Mouse (Mus musculus) cerebellum, postnatal 10 days (tissue): Measurements from ENCODE around the gene Cct8l1.
A peak's percentile ranks its signal among the peaks of the same experiment; 100 is the strongest.

ENCODE experiments used
- DNase-seq, 2 experiments: peaks; one replicate each; pipeline ENCODE4 v3.0.0; 2021; ENCODE audit warnings: mixed read lengths in 2 of 2

The Cct8l1 gene

GRCm38 (mm10) chr5:25515767-25516166 lies at the start of gene Cct8l1:
Gene Cct8l1, plus strand, starts transcription at chr5:25516067.
- no peak for DNase-seq

- DNase-seq: peak; percentile 9 to 19
These were observed 43.8 kb upstream of the Cct8l1 start for GRCm38 (mm10) chr5:25472070-25472469.

- DNase-seq: no peak
These were observed 40.1 kb upstream of the Cct8l1 start for GRCm38 (mm10) chr5:25475789-25476188.

- DNase-seq: no peak
These were observed 37.0 kb upstream of the Cct8l1 start for GRCm38 (mm10) chr5:25478863-25479262.

- DNase-seq: no peak
These were observed 19.2 kb upstream of the Cct8l1 start for GRCm38 (mm10) chr5:25496652-25497051.

GRCm38 (mm10) chr5:25497369-25497719 lies 18.5 kb upstream of the Cct8l1 start:
- DNase-seq: peak in 1 of 2 experiments; percentile 35

GRCm38 (mm10) chr5:25497720-25498345 lies 18.0 kb upstream of the Cct8l1 start:
- DNase-seq: peak; percentile 71 to 77

GRCm38 (mm10) chr5:25498346-25498820 lies 17.5 kb upstream of the Cct8l1 start, which contains the start of gene Kmt2c:
Gene Kmt2c, minus strand, starts transcription at chr5:25498783.
- DNase-seq: peak; percentile 87 to 91

- DNase-seq: no peak
These were observed 16.9 kb upstream of the Cct8l1 start for GRCm38 (mm10) chr5:25498821-25499422.

- peak; percentile 100 for DNase-seq
These were observed 16.2 kb upstream of the Cct8l1 start for GRCm38 (mm10) chr5:25499423-25500398.

GRCm38 (mm10) chr5:25500686-25501085 lies 15.2 kb upstream of the Cct8l1 start:
- DNase-seq: peak in 1 of 2 experiments; percentile 15

GRCm38 (mm10) chr5:25506041-25506440 lies 9.8 kb upstream of the Cct8l1 start:
- DNase-seq: no peak

- DNase-seq: peak; percentile 43 to 56
These were observed 531 bp downstream of the Cct8l1 start for GRCm38 (mm10) chr5:25516301-25516895.

- DNase-seq: peak; percentile 38 to 50
These were observed 1.7 kb downstream of the Cct8l1 start for GRCm38 (mm10) chr5:25517550-25517949.

GRCm38 (mm10) chr5:25519820-25520219 lies 4.0 kb downstream of the Cct8l1 start:
- peak; percentile 76 to 82 for DNase-seq

- no peak for DNase-seq
These were observed 5.6 kb downstream of the Cct8l1 start for GRCm38 (mm10) chr5:25521461-25521860.

- no peak for DNase-seq
These were observed 10.2 kb downstream of the Cct8l1 start for GRCm38 (mm10) chr5:25526116-25526515.

GRCm38 (mm10) chr5:25526926-25527325 lies 11.1 kb downstream of the Cct8l1 start:
- peak; percentile 52 to 69 for DNase-seq

GRCm38 (mm10) chr5:25527971-25528370 lies 12.1 kb downstream of the Cct8l1 start:
- DNase-seq: no peak

GRCm38 (mm10) chr5:25528851-25529528 lies 13.1 kb downstream of the Cct8l1 start:
- DNase-seq: peak; percentile 28 to 50

- peak; percentile 100 for DNase-seq
These were observed 13.9 kb downstream of the Cct8l1 start for GRCm38 (mm10) chr5:25529529-25530421.
